Mouse (Mus musculus) heart, adult 2 months (tissue): Measurements from ENCODE around the gene Gm20388. TPM values are rescaled to one million over a fixed set of nuclear protein-coding genes. Genes with fewer than 3 reads are reported as not detected.

Source experiments
- DNase-seq, 2 experiments: peaks; one replicate each; pipeline ENCODE4 v3.0.0; 2021
- H3K27ac ChIP-seq: fragments of 200-600 bp; 2 replicates; pipeline ENCODE4 v1.8.1; 2022
- H3K27me3 ChIP-seq: fragments of 200-500 bp; 2 replicates; pipeline ENCODE4 v1.6.1; 2012; ENCODE audit warnings: mild to moderate bottlenecking, low read length, inconsistent platforms, mixed read lengths; ENCODE audit not compliant: control insufficient read depth, insufficient read depth
- H3K36me3 ChIP-seq: fragments of 200-500 bp; 2 replicates; pipeline ENCODE4 v1.6.1; 2012; ENCODE audit warnings: low read length, inconsistent platforms; ENCODE audit not compliant: control insufficient read depth, insufficient read depth
- H3K4me1 ChIP-seq: fragments of 200-500 bp; 2 replicates; pipeline ENCODE4 v1.6.1; 2011; ENCODE audit warnings: low read length; ENCODE audit not compliant: control insufficient read depth, insufficient read depth
- H3K4me3 ChIP-seq: fragments of 200-600 bp; 2 replicates; pipeline ENCODE4 v1.8.1; 2022
- H3K79me2 ChIP-seq: fragments of 200-500 bp; replicated peaks from 2 replicates; pipeline ENCODE4 v1.6.1; 2012; ENCODE audit warnings: mild to moderate bottlenecking, inconsistent platforms, low read length, moderate library complexity, mixed read lengths; ENCODE audit not compliant: control insufficient read depth, insufficient read depth
- H3K9ac ChIP-seq: fragments of 200-500 bp; 2 replicates; pipeline ENCODE4 v1.6.1; 2012; ENCODE audit warnings: low read depth, mild to moderate bottlenecking, control low read depth, inconsistent platforms, low read length, mixed read lengths
- CTCF ChIP-seq: fragments of 200-600 bp; IDR thresholded peaks from 2 replicates; pipeline ENCODE4 v1.8.1; 2022; ENCODE audit warnings: antibody characterized with exemption, mild to moderate bottlenecking, moderate library complexity
- EP300 ChIP-seq: fragments of 200-500 bp; IDR thresholded peaks from 2 replicates; pipeline ENCODE4 v1.6.1; 2011; ENCODE audit warnings: low read depth, low read length, control low read depth; ENCODE audit not compliant: insufficient read depth
- POLR2A ChIP-seq: fragments of 200-500 bp; IDR thresholded peaks from 2 replicates; pipeline ENCODE4 v1.6.1; 2011; ENCODE audit warnings: mild to moderate bottlenecking, low read depth, low read length, control low read depth; ENCODE audit not compliant: insufficient read depth
- WGBS: fragments of 180-500 bp; shearing (Covaris S2); methylation state at CpG from one replicate; pipeline ENCODE4 v1.1.7; 2018; 5-methylcytosine and 5-hydroxymethylcytosine counted together
- intact Hi-C: fragments of 180-260 bp; cut with DNase I; formaldehyde crosslinking; loops from one replicate; pipeline ENCODE4 v1.15.1; 2025
- polyA plus RNA-seq: library from polyadenylated mRNA; depleted of rRNA; stranded (reverse); fragments of >200 nt; gene quantifications from 2 replicates; pipeline ENCODE4 v1.2.3, GENCODE M21; 2012
- total RNA-seq, 2 experiments: library from RNA; stranded (reverse); gene quantifications; 2 replicates each; pipeline ENCODE4 v1.2.3; 2021

Gm20388 gene
- total and polyA plus RNA-seq, 3 experiments, result 1.8 to 32.3 TPM; not detected in 1

DNA sequence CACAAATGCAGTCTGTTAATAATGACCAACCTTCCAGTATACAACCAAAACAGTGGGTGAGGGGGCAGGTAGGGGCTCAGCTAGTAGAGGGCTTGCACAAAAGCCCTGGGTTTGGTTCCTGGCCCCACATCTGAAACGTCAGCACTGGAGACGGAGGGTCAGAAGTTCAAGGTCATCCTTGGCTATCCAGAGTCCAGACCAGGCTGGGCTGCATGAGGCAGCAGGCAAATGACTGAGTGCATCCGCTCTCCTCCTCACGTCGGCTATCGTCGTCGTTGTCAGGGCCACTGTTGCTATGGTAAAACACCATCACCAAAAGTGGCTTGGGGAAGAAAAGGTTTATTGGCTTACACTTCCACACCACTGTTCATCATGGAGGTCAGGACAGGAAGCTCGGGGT, 2503.7 kb downstream of the Gm20388 start:
- intact Hi-C loops, result no loop called here
- Histone ChIP-seq H3K27me3 (no peaks in the 10 kb centered on the region), H3K79me2 (no peaks in the 10 kb centered on the region), H3K27ac (no peak overlapping the region), H3K9ac (no peak overlapping the region), H3K36me3 (no peaks in the 10 kb centered on the region), H3K4me3 (no peak overlapping the region), H3K4me1 (no peaks in the 10 kb centered on the region)
- no peak for DNase-seq
- TF ChIP-seq POLR2A (no peak), EP300 (no peak), CTCF (no peak)
- WGBS, result 79% methylated on average over 9 of the region's 9 CpGs

DNA sequence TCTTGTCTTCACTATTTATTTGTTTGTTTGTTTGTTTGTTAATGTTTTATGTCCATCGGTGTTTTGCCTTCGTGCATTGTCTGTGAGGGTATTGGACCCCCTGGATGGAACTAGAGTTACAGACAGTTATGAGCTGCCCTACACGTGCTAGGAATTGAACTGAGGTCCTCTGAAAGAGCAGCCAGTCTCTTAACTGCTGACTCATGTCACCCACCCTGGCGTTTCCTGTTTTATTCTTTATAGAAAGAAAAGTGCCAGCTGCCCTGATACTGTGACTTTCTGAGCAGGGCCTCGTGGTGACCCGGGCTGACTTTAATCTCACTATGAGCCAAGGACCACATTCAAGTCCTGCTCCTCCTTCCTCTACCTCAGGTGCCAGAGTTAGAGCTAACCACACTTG, 2504.9 kb downstream of the Gm20388 start:
- no peak for DNase-seq
- TF ChIP-seq CTCF, result no peak
- no peak for TF ChIP-seq POLR2A
- no peak for TF ChIP-seq EP300
- Histone ChIP-seq H3K36me3 (no peaks in the 10 kb centered on the region), H3K27me3 (no peaks in the 10 kb centered on the region), H3K4me1 (no peaks in the 10 kb centered on the region), H3K4me3 (no peak overlapping the region), H3K9ac (no peak overlapping the region), H3K27ac (no peak overlapping the region), H3K79me2 (no peaks in the 10 kb centered on the region)
- intact Hi-C loops, result no loop called here
- WGBS, result 65% methylated on average over 6 of the region's 6 CpGs

DNA sequence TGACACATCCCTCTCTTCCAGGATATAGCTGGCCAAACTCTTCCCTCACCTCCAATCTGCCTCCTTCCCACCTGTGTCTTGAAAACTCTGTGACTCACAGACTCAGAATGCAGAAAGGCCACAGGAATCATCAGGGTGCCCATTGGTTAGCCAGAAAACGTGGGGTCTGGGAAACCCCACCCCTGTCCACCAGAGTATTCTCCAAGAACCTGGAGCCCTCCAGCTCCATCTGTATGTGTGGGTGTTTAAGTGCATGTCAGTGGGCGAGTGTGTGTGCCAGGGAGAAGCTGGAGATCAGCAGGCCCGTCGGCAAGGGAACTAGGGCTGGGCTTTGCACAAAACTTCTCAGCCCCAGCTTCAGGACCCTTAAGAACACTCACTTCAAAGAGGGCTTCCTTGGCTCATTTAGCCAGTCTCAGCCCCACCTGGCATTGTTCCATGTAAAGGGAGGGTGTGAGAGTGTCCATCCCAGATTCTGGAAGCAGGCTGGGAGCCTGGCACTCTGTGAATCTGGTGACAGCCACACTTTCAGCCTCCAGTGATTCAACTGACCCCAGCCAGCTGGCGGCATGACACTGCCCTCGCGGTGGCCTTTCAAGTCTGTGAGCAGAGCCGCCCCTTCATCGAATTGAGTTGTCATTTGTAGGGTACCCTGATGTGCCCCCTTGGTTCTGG, 2509.4 kb downstream of the Gm20388 start:
- peaks cover 2% of the 10 kb centered on the region for H3K4me1 ChIP-seq
- H3K4me3 ChIP-seq, result no peak overlapping the region
- H3K36me3 ChIP-seq, result no peaks in the 10 kb centered on the region
- intact Hi-C loops, result no loop called here
- H3K27me3 ChIP-seq, result no peaks in the 10 kb centered on the region
- H3K79me2 ChIP-seq, result no peaks in the 10 kb centered on the region
- DNase-seq, result no peak
- 49% methylated on average over 9 of the region's 9 CpGs for WGBS
- H3K27ac ChIP-seq, result no peak overlapping the region
- TF ChIP-seq POLR2A, result no peak
- TF ChIP-seq CTCF, result no peak
- TF ChIP-seq EP300, result no peak
- H3K9ac ChIP-seq, result no peak overlapping the region

DNA sequence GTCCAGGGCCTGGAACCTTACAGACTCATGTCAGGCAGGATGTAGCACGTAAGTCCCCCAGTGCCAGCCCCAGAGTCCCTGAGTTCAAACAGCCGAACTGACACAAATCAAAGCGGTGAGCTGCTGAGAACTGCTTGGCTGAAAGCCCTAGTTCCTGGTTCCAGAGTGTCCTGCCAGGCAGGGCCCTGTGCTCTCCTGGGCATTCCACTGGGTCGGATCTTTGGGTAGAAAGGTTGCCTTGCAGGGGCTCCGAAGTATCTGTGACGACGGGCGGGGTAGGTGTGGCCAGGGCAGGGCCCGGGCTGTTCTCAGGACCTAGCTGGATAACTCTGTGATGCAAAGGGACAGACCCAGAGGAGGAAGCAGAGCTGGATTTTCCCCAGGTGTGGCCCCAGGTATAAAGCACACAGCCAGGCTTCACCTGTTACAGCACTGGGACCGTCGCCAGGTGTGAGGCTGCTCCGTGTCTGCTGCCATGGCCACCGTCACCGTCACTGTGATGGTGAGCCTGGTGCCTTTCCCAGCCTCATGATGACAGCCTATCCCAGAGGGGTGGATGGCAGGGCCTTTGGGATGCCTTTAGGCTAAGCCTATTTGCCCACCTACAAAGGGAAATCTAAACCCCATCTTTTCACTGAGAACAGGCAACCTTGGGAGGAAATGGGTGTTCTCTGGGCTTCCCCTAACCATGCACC, 2510.9 kb downstream of the Gm20388 start, which contains the start of gene Il17c:
Gene Il17c (plus strand): TSS at position 645 of the 695 bp plus-strand sequence.
- DNase-seq, result no peak
- Histone ChIP-seq H3K4me1 (peaks cover 2% of the 10 kb centered on the region), H3K27me3 (no peaks in the 10 kb centered on the region), H3K79me2 (no peaks in the 10 kb centered on the region), H3K27ac (no peak within 1 kb of the TSS), H3K9ac (no peak within 1 kb of the TSS), H3K36me3 (no peaks in the 10 kb centered on the region), H3K4me3 (no peak within 1 kb of the TSS)
- WGBS, result 73% methylated on average over 14 of the region's 14 CpGs
- no peak for TF ChIP-seq CTCF
- TF ChIP-seq EP300, result no peak
- no peak for TF ChIP-seq POLR2A
- intact Hi-C loops, result no loop called here

DNA sequence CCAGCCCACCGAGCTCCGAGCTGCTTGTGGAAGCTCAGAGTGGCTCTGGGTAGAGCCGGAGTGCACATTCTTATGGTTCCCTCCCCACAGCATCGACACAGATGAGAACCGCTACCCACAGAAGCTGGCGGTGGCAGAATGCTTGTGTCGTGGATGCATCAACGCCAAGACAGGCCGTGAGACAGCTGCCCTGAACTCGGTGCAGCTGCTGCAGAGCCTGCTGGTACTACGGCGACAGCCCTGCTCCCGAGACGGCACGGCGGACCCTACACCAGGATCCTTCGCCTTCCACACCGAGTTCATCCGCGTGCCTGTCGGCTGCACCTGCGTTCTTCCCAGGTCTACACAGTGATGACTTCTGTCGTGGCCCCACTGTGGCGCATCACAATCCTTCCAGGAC, 2512.6 kb downstream of the Gm20388 start:
- Histone ChIP-seq H3K4me1 (peaks cover 2% of the 10 kb centered on the region), H3K36me3 (no peaks in the 10 kb centered on the region), H3K4me3 (no peak overlapping the region), H3K9ac (no peak overlapping the region), H3K27me3 (no peaks in the 10 kb centered on the region), H3K79me2 (no peaks in the 10 kb centered on the region), H3K27ac (no peak overlapping the region; the same call in 1 of the 2 replicates)
- TF ChIP-seq EP300 (no peak), POLR2A (no peak), CTCF (no peak)
- no peak for DNase-seq
- intact Hi-C loops, result no loop called here
- WGBS, result 86% methylated on average over 24 of the region's 24 CpGs

DNA sequence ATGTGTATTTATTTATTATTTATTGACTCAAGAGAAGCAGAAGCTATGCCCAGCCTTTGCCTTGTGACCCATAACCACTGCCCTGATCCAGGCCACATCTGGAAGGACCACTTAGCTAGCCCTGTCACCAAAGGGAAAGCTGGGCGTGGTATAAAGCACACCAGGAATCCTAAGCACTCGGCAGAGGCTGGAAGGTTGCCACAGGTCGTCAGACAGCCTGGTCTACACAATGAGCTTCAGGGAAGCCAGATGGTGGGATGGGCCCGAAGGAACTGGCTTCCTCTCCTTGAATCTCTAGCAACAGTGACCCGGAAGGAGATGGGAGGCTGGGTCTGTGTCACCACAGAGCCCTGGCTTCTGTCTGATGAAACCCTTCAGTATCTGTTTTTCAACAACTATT, 2513.0 kb downstream of the Gm20388 start:
- 16% methylated on average over 5 of the region's 5 CpGs for WGBS
- Histone ChIP-seq H3K27me3 (no peaks in the 10 kb centered on the region), H3K27ac (peak overlapping the region; percentile 28)

More for the DNA sequence above, 2513.0 kb downstream of the Gm20388 start:
- Histone ChIP-seq H3K36me3 (no peaks in the 10 kb centered on the region), H3K9ac (no peak overlapping the region), H3K4me3 (no peak overlapping the region), H3K4me1 (peaks cover 2% of the 10 kb centered on the region), H3K79me2 (no peaks in the 10 kb centered on the region)
- DNase-seq, result peak; percentile 63 to 71
- intact Hi-C loops, result no loop called here
- no peak for TF ChIP-seq CTCF
- 0 out of 2 replicates have a peak, but pooled peaks have one; percentile 15 for TF ChIP-seq POLR2A
- no peak for TF ChIP-seq EP300
